Mouse (Mus musculus) embryonic facial prominence, embryonic 14.5 days (tissue): Measurements from ENCODE around the gene Col13a1. TPM values are rescaled to one million over a fixed set of nuclear protein-coding genes. Genes with fewer than 3 reads are reported as not detected.

ENCODE experiments used
- ATAC-seq: fragments of 200-750 bp; cut with Nextera tagmentation; 2 replicates; pipeline ENCODE4 v1.8.0; 2017; ENCODE audit warnings: low read depth, moderate number of reproducible peaks, moderate TSS enrichment
- DNase-seq: peaks from one replicate; pipeline ENCODE4 v3.0.0-alpha.2; 2015; ENCODE audit warnings: low spot score
- H3K27ac ChIP-seq: fragments of 300-500 bp; sonication (generic); replicated peaks from 2 replicates; pipeline ENCODE4 v1.5.1; 2014; ENCODE audit warnings: low read depth, mild to moderate bottlenecking, low read length, moderate library complexity
- H3K27me3 ChIP-seq: fragments of 300-500 bp; sonication (generic); replicated peaks from 2 replicates; pipeline ENCODE4 v1.6.1; 2014; ENCODE audit warnings: low read length; ENCODE audit not compliant: control insufficient read depth, insufficient read depth
- H3K36me3 ChIP-seq: fragments of 300-500 bp; sonication (generic); 2 replicates; pipeline ENCODE4 v1.6.1; 2014; ENCODE audit warnings: low read length, mixed read lengths; ENCODE audit not compliant: control insufficient read depth, insufficient read depth
- H3K4me1 ChIP-seq: fragments of 300-500 bp; sonication (generic); 2 replicates; pipeline ENCODE4 v1.6.1; 2014; ENCODE audit warnings: antibody characterized with exemption, low read length; ENCODE audit not compliant: control insufficient read depth, insufficient read depth
- H3K4me2 ChIP-seq: fragments of 300-500 bp; sonication (generic); 2 replicates; pipeline ENCODE4 v1.6.1; 2014; ENCODE audit warnings: low read depth, mild to moderate bottlenecking, low read length, moderate library complexity, mixed read lengths
- H3K4me3 ChIP-seq: fragments of 300-500 bp; sonication (generic); 2 replicates; pipeline ENCODE4 v1.5.1; 2014; ENCODE audit warnings: low read depth, mild to moderate bottlenecking, low read length
- H3K9ac ChIP-seq: fragments of 300-500 bp; sonication (generic); 2 replicates; pipeline ENCODE4 v1.6.1; 2014; ENCODE audit warnings: low read depth, mild to moderate bottlenecking, low read length, moderate library complexity, mixed read lengths
- H3K9me3 ChIP-seq: fragments of 300-500 bp; sonication (generic); 2 replicates; pipeline ENCODE4 v1.6.1; 2016; ENCODE audit warnings: low read length; ENCODE audit not compliant: control insufficient read depth
- WGBS: fragments of 180-500 bp; shearing (Covaris S2); extraction: QIAGEN DNeasy Blood & Tissue Kit; methylation state at CpG from one replicate; pipeline ENCODE4 v1.1.7; 2014; 5-methylcytosine and 5-hydroxymethylcytosine counted together
- polyA plus RNA-seq: library from polyadenylated mRNA; unstranded; fragments of >200 nt; fragmentation: Nextera tagmentation; extraction: Ambion mirVana; gene quantifications from 2 replicates; pipeline ENCODE4 v1.2.1, GENCODE M21; 2014

The Col13a1 gene
- polyA plus RNA-seq, 1 experiment from 2014 or later: 8.7 TPM

DNA sequence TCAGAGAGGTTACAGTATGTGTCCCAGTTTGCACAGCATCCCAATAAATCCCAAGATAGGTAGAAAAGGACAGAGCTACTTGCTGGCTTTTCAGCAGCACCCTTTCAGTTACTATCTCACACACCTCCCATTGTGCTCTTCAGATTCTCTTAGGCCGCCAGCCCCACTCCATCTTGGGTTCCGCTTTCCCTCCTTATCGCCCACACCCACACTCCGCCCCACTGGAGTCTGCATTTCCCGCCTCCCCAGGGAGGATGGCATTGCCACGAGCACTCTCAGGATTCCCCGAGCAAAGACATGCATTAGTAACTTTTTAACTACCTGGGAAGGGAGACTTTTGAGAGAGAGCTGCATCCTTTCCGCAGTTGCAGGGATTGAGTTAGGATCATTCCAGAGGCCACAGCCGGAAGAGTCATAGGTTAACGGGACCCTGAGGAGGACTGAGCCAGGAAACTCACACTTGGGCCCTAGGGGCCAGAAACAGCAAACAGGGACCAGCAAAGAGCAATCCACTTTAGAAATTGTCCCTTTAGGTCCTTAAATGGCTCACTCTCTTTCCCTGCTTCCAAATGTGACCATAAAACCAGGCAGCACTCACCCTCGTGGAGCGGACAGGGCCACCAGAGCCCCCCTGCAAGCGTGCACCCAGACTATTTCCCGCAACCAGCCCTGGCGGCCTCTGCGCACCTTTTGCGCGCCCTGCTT is 1.4 kb downstream of the Col13a1 start:
- ATAC-seq: no peak
- 8% methylated on average over 18 of the region's 18 CpGs for WGBS
- DNase-seq: no peak
- Histone ChIP-seq H3K27ac (no peak overlapping the region), H3K9ac (peak overlapping the region; percentile 66), H3K9me3 (no peaks in the 10 kb centered on the region), H3K4me2 (peak overlapping the region; percentile 97), H3K27me3 (peaks cover 46% of the 10 kb centered on the region), H3K4me1 (peaks cover 11% of the 10 kb centered on the region; the same call in 1 of the 2 replicates), H3K4me3 (peak overlapping the region; percentile 54), H3K36me3 (no peaks in the 10 kb centered on the region)

DNA sequence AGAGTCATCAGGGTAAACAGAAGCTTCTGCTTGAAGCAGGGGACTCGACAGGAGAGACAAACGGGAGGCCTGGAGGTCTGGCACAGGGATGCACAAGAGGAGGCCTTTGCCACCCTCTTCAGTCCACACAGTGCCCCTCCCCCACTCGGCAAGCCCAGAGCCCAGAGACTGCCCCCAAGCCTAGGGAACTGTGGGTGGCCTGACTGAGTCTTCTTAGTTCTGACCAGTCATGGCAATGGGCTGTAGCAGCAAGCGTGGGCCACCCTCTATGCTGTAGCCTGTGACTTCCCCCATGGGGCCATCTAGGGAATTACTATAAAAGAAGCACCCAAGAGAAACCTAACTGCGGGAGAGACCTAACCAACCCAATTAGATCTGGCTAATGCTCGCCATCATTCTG is 1.9 kb downstream of the Col13a1 start:
- ATAC-seq (no peak; the same call in 1 of the 2 replicates), DNase-seq (peak; percentile 55)
- H3K27ac ChIP-seq: no peak overlapping the region
- H3K4me3 ChIP-seq: peak overlapping the region; percentile 54
- 8% methylated on average over 6 of the region's 6 CpGs for WGBS
- peaks cover 46% of the 10 kb centered on the region for H3K27me3 ChIP-seq
- H3K9ac ChIP-seq: peak overlapping the region; percentile 66; the same call in 1 of the 2 replicates
- H3K9me3 ChIP-seq: no peaks in the 10 kb centered on the region
- H3K4me1 ChIP-seq: peaks cover 12% of the 10 kb centered on the region
- peak overlapping the region; percentile 97 for H3K4me2 ChIP-seq
- H3K36me3 ChIP-seq: no peaks in the 10 kb centered on the region

DNA sequence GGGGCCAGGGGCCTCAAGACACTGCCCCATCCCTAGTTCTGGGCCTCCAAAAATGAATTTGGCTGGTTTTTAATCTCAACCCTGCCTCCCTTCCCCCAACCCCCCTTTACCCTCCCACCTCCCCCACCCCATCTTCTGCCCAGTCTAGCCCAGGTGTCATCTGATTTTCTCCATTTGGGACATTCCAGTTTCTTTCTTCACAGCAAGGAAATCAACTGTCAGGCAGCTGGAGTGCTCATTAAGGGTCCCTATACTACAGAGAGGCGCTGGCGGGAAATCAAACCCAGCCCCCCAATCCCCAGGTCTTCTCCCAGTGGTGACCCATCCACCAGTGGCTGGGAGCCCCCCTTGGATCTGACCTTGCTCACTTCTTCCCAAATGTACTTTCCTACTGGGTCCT is 4.3 kb downstream of the Col13a1 start:
- Histone ChIP-seq H3K4me2 (no peak overlapping the region), H3K27me3 (peaks cover 38% of the 10 kb centered on the region), H3K36me3 (no peaks in the 10 kb centered on the region), H3K4me3 (no peak overlapping the region), H3K9me3 (no peaks in the 10 kb centered on the region), H3K27ac (no peak overlapping the region), H3K4me1 (peaks cover 10% of the 10 kb centered on the region), H3K9ac (no peak overlapping the region)
- DNase-seq: no peak
- no peak for ATAC-seq
- 88% methylated on average over 2 of the region's 2 CpGs for WGBS

DNA sequence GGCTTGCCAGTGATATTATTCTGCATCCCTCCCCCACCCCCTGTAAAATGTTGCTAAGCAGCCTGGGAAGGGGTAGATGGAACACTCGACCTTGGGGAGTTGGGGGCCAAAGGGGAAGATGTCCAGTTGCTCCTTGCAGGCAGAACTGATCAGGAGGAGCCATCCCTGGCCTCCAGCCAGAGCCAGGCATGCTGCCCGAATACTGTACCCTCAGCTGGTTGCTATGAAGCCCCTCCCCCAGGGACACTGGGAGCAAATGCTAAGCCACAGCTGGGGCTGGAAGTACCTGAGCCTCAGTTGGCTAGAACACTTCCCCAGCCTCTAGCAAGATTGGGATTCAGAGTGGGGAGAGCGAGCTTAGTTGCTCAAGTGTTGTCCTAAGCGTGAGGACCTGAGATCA is 6.9 kb downstream of the Col13a1 start:
- H3K9ac ChIP-seq: no peak overlapping the region; the same call in 1 of the 2 replicates
- H3K4me3 ChIP-seq: no peak overlapping the region
- H3K36me3 ChIP-seq: no peaks in the 10 kb centered on the region
- DNase-seq (peak; percentile 59), ATAC-seq (0 out of 2 replicates have a peak, but pooled peaks have one; percentile 2)
- WGBS: 8% methylated on average over 4 of the region's 4 CpGs
- H3K9me3 ChIP-seq: no peaks in the 10 kb centered on the region
- no peak overlapping the region for H3K4me2 ChIP-seq
- peaks cover 4% of the 10 kb centered on the region; the same call in 1 of the 2 replicates for H3K4me1 ChIP-seq
- H3K27ac ChIP-seq: no peak overlapping the region
- peaks cover 13% of the 10 kb centered on the region for H3K27me3 ChIP-seq

DNA sequence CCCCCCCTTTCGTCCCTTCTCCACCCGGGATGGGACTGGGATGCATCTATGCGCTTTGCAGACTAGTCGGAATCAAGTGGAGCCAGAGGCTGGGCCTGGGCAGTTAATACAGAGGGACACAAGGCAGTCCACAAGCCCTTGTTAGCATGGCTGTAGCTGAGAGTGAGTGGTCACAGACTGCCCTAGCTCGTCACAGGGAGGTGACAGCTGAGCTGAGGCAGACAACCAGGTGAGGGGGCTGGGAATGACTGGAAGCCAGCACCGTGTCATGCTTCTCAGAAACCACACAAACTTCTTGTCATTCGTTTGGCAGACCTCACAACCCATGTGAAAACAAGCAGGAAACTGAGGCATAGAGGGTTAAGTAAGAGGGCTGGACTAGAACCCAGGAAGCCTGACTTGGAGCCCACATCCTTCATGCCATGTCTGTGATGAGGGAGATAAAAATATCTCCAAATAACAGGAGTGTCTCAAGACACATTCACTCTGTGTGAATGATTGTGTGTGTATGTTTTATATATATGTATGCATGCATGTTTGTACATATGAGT is 10.8 kb downstream of the Col13a1 start:
- no peak overlapping the region for H3K27ac ChIP-seq
- no peak overlapping the region for H3K4me2 ChIP-seq
- H3K9me3 ChIP-seq: no peaks in the 10 kb centered on the region
- no peak overlapping the region for H3K4me3 ChIP-seq
- H3K27me3 ChIP-seq: no peaks in the 10 kb centered on the region; the same call in 1 of the 2 replicates
- DNase-seq (no peak), ATAC-seq (no peak)
- peaks cover 4% of the 10 kb centered on the region; the same call in 1 of the 2 replicates for H3K4me1 ChIP-seq
- no peak overlapping the region for H3K9ac ChIP-seq
- whole genome bisulfite sequencing: 67% methylated on average over 7 of the region's 7 CpGs
- no peaks in the 10 kb centered on the region for H3K36me3 ChIP-seq

DNA sequence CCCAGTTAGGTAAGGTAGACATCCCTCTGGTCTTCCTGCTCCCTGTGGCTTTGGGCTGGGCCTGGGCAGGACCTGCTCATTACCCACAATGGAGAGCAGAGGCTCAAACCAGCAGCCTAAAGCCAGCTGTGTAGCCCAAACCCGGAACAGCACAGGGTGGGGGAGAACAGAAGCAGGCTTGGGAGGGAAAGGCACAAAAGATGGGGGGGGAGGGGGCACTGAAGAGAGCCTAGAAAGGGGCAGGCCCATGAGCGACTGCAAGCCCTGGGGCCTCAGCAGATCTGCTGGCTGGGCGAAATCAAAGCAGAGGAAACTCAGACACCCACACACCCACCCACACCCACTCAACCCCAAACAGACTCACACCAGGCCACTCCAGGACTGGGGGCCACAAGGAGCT is 11.7 kb downstream of the Col13a1 start:
- Histone ChIP-seq H3K4me3 (no peak overlapping the region), H3K9me3 (no peaks in the 10 kb centered on the region), H3K9ac (no peak overlapping the region), H3K27ac (no peak overlapping the region), H3K4me2 (no peak overlapping the region), H3K4me1 (peaks cover 4% of the 10 kb centered on the region; the same call in 1 of the 2 replicates), H3K27me3 (no peaks in the 10 kb centered on the region; the same call in 1 of the 2 replicates), H3K36me3 (no peaks in the 10 kb centered on the region)
- ATAC-seq (no peak), DNase-seq (no peak)
- 48% methylated on average over 3 of the region's 3 CpGs for WGBS

DNA sequence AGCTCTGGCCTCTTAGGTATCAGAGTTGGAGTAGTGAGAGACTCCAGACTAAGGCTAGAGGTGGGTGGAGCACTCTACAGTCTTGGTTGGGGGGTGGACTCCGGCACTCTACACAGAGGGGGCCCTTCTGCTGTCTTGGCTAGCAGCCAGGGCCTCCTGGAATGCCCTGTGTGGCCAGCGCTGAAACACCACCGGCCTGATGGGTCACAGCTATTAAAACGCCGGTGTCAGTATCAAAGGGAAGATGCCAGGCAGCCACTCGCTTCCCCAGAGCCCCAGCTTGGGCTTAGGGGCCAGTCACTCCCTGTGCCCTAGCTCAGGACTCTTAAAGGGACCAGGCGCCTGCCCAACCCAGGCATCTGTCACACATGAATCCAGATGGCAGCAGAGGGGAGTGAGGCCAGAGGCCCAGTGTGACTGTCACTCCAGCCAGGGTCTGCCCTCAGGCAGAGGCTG is 13.5 kb downstream of the Col13a1 start:
- Histone ChIP-seq H3K27ac (no peak overlapping the region), H3K4me3 (no peak overlapping the region), H3K9ac (no peak overlapping the region), H3K4me1 (no peaks in the 10 kb centered on the region), H3K36me3 (no peaks in the 10 kb centered on the region), H3K27me3 (no peaks in the 10 kb centered on the region; the same call in 1 of the 2 replicates), H3K9me3 (no peaks in the 10 kb centered on the region), H3K4me2 (no peak overlapping the region)
- ATAC-seq: peak; percentile 86
- DNase-seq: peak; percentile 68
- 19% methylated on average over 7 of the region's 7 CpGs for WGBS

DNA sequence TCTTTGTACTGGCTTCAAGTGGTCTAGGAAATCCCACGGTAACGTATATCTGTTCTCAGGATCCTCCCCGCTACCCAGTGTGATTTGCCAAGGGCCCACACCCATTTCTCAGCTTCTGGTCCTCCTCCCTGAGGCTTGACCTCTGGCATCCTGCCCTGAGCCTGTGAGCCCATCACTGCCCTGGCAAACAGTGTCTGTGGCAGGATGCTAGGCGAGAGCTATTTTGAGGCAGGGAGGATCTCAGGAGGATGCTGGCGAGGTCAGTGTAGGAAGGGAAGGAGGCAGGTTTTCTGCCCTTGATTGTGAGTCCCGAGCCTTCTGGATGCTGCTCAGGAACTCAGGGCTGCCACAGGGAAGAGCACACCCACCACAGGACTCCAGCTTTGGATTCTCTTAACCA is 22.2 kb downstream of the Col13a1 start:
- Histone ChIP-seq H3K9ac (no peak overlapping the region), H3K9me3 (no peaks in the 10 kb centered on the region), H3K4me1 (no peaks in the 10 kb centered on the region), H3K27me3 (no peaks in the 10 kb centered on the region), H3K36me3 (no peaks in the 10 kb centered on the region), H3K27ac (no peak overlapping the region), H3K4me3 (no peak overlapping the region), H3K4me2 (no peak overlapping the region)
- ATAC-seq (no peak), DNase-seq (peak; percentile 14)
- 64% methylated on average over 6 of the region's 6 CpGs for WGBS
